ENCODE assay signal across 10 mouse cellular contexts in genomic region chr17:26497416-26497923, GRCm38 (mm10).
DNase-seq lines count a peak whose midpoint lies in the region; ATAC-seq lines count a peak whose summit lies in the region.
"Had no signal": no experiment of that assay in that cellular context is flagged by ENCODE, and none has a peak within 500 bp of the region (broad histone marks: within the 10 kb centered on the region; RNA-seq: fewer than 3 reads in every experiment).

No protein-coding gene starts in this region.

- no peak for ATAC-seq in kidney, embryonic 15.5 days (replicated peaks; ENCODE audit: low FRiP score)
- ATAC-seq: forebrain, embryonic 15.5 days had no signal

- peak overlapping the region; percentile 30; the same call in 1 of the 2 replicates for H3K27ac ChIP-seq in embryonic facial prominence, embryonic 10.5 days (replicated peaks)
- peak overlapping the region; percentile 71 for H3K27ac ChIP-seq in kidney, embryonic 15.5 days
- H3K27ac ChIP-seq: forebrain, embryonic 15.5 days; limb, embryonic 12.5 days had no signal

- H3K4me2 ChIP-seq in kidney, embryonic 15.5 days, result no peak overlapping the region
- H3K4me2 ChIP-seq: forebrain, embryonic 15.5 days; limb, embryonic 12.5 days had no signal

- peaks cover 6% of the 10 kb centered on the region for H3K4me1 ChIP-seq in embryonic facial prominence, embryonic 10.5 days
- peaks cover 4% of the 10 kb centered on the region for H3K4me1 ChIP-seq in kidney, embryonic 15.5 days

- no peaks in the 10 kb centered on the region for H3K36me3 ChIP-seq in embryonic facial prominence, embryonic 10.5 days (replicated peaks)
- H3K36me3 ChIP-seq in kidney, embryonic 15.5 days, result no peaks in the 10 kb centered on the region
- H3K36me3 ChIP-seq: forebrain, embryonic 15.5 days; limb, embryonic 12.5 days had no signal

- H3K9ac ChIP-seq in kidney, embryonic 15.5 days, result no peak overlapping the region
- H3K9ac ChIP-seq: forebrain, embryonic 15.5 days; limb, embryonic 12.5 days had no signal

- no peak overlapping the region for H3K4me3 ChIP-seq in embryonic facial prominence, embryonic 10.5 days
- no peak overlapping the region for H3K4me3 ChIP-seq in kidney, embryonic 15.5 days (replicated peaks)
- H3K4me3 ChIP-seq: forebrain, embryonic 15.5 days; limb, embryonic 12.5 days had no signal

- H3K27me3 ChIP-seq in embryonic facial prominence, embryonic 10.5 days (replicated peaks; ENCODE audit: low read depth, poor library complexity, severe bottlenecking), result no peaks in the 10 kb centered on the region
- H3K27me3 ChIP-seq in kidney, embryonic 15.5 days, result no peaks in the 10 kb centered on the region
- H3K27me3 ChIP-seq: forebrain, embryonic 15.5 days; limb, embryonic 12.5 days had no signal

- peak; percentile 28 for DNase-seq in kidney, adult 11 months
- no peak for DNase-seq in kidney, adult 18-20 months
- DNase-seq in embryonic facial prominence, embryonic 10.5 days (ENCODE audit: low spot score), result no peak
- peak; percentile 90 for DNase-seq in lung, postnatal 36 days
- no peak for DNase-seq in right cerebral cortex, postnatal 14 days
- no peak for DNase-seq in spleen, postnatal 14 days (ENCODE audit: low spot score in 2 of 2)
- no peak for DNase-seq in gastrocnemius, postnatal 25 days

- 71% methylated on average over 5 of the region's 5 CpGs for WGBS in embryonic facial prominence, embryonic 10.5 days
- WGBS in kidney, embryonic 15.5 days, result 58% methylated on average over 5 of the region's 5 CpGs

- peaks cover 12% of the 10 kb centered on the region for H3K9me3 ChIP-seq in embryonic facial prominence, embryonic 10.5 days
- peaks cover 11% of the 10 kb centered on the region for H3K9me3 ChIP-seq in kidney, embryonic 15.5 days (replicated peaks)
- H3K9me3 ChIP-seq: forebrain, embryonic 15.5 days had no signal

Comparison
In these comparisons a context has a peak if more than half of its experiments do, and no peak if none do; other contexts are left out.
1. DNase-seq: peak in kidney, adult 11 months (single experiment) and lung, postnatal 36 days (single experiment); none in kidney, adult 18-20 months (single experiment), embryonic facial prominence, embryonic 10.5 days (single experiment), right cerebral cortex, postnatal 14 days (single experiment), spleen, postnatal 14 days (0 of 2) and gastrocnemius, postnatal 25 days (single experiment).